Mouse (Mus musculus) limb, embryonic 13.5 days (tissue): Measurements from ENCODE around the gene D930020B18Rik. TPM values are rescaled to one million over a fixed set of nuclear protein-coding genes. Genes with fewer than 3 reads are reported as not detected.

ENCODE experiments used
- ATAC-seq: fragments of 200-750 bp; cut with Nextera tagmentation; 2 replicates; pipeline ENCODE4 v1.8.0; 2017; ENCODE audit warnings: low read depth, moderate number of reproducible peaks, moderate TSS enrichment; ENCODE audit not compliant: low FRiP score
- H3K27ac ChIP-seq: fragments of 300-500 bp; sonication (generic); 2 replicates; pipeline ENCODE4 v1.5.1; 2015; ENCODE audit warnings: inconsistent platforms, mild to moderate bottlenecking, moderate library complexity
- H3K27me3 ChIP-seq: fragments of 300-500 bp; sonication (generic); 2 replicates; pipeline ENCODE4 v1.6.1; 2015; ENCODE audit warnings: mild to moderate bottlenecking, inconsistent platforms
- H3K36me3 ChIP-seq: fragments of 300-500 bp; sonication (generic); 2 replicates; pipeline ENCODE4 v1.6.1; 2015; ENCODE audit warnings: inconsistent platforms, mild to moderate bottlenecking, moderate library complexity
- H3K4me1 ChIP-seq: fragments of 300-500 bp; sonication (generic); 2 replicates; pipeline ENCODE4 v1.6.1; 2015; ENCODE audit warnings: inconsistent platforms
- H3K4me2 ChIP-seq: fragments of 300-500 bp; sonication (generic); replicated peaks from 2 replicates; pipeline ENCODE4 v1.6.1; 2015; ENCODE audit warnings: inconsistent platforms, mild to moderate bottlenecking, moderate library complexity
- H3K4me3 ChIP-seq: fragments of 300-500 bp; sonication (generic); 2 replicates; pipeline ENCODE4 v1.5.1; 2015; ENCODE audit warnings: moderate library complexity, mild to moderate bottlenecking, inconsistent platforms
- H3K9ac ChIP-seq: fragments of 300-500 bp; sonication (generic); 2 replicates; pipeline ENCODE4 v1.6.1; 2015; ENCODE audit warnings: mild to moderate bottlenecking, inconsistent platforms
- H3K9me3 ChIP-seq: fragments of 300-500 bp; sonication (generic); 2 replicates; pipeline ENCODE4 v1.6.1; 2016; ENCODE audit warnings: inconsistent platforms
- WGBS: fragments of 180-500 bp; shearing (Covaris S2); methylation state at CpG from one replicate; pipeline ENCODE4 v1.1.7; 2015; 5-methylcytosine and 5-hydroxymethylcytosine counted together
- polyA plus RNA-seq: library from polyadenylated mRNA; unstranded; fragments of >200 nt; fragmentation: Nextera tagmentation; extraction: Ambion mirVana; gene quantifications from 2 replicates; pipeline ENCODE4 v1.2.1, GENCODE M21; 2015

The D930020B18Rik gene
- 1.2 TPM in 2 replicates for polyA plus RNA-seq

GRCm38 (mm10) chr10:121641272-121642053 is at the start of gene D930020B18Rik:
D930020B18Rik (plus strand) TSS chr10:121641588.
- Histone ChIP-seq H3K9me3 (no peaks in the 10 kb centered on the region), H3K4me2 (peak within 1 kb of the TSS; percentile 98), H3K36me3 (no peaks in the 10 kb centered on the region), H3K27me3 (peaks cover 13% of the 10 kb centered on the region), H3K9ac (peak within 1 kb of the TSS; percentile 63), H3K4me3 (peak within 1 kb of the TSS; percentile 62), H3K27ac (no peak within 1 kb of the TSS), H3K4me1 (peaks cover 18% of the 10 kb centered on the region)
- WGBS: under 1% methylated on average over 69 of the region's 69 CpGs
- peak; percentile 45; the same call in 1 of the 2 replicates for ATAC-seq

GRCm38 (mm10) chr10:121596580-121596979 is 44.8 kb upstream of the D930020B18Rik start:
- no peak for ATAC-seq
- Histone ChIP-seq H3K4me2 (no peak overlapping the region), H3K27me3 (no peaks in the 10 kb centered on the region), H3K4me3 (no peak overlapping the region), H3K4me1 (no peaks in the 10 kb centered on the region), H3K9me3 (no peaks in the 10 kb centered on the region), H3K36me3 (peaks cover 95% of the 10 kb centered on the region), H3K27ac (no peak overlapping the region), H3K9ac (no peak overlapping the region)
- WGBS: 93% methylated on average over 9 of the region's 9 CpGs

- WGBS: 72% methylated on average over 6 of the region's 6 CpGs
- no peaks in the 10 kb centered on the region for H3K27me3 ChIP-seq
These were observed 40.1 kb upstream of the D930020B18Rik start for GRCm38 (mm10) chr10:121601272-121601671.

GRCm38 (mm10) chr10:121603556-121603955 is 37.8 kb upstream of the D930020B18Rik start:
- Histone ChIP-seq H3K27ac (no peak overlapping the region), H3K9ac (no peak overlapping the region), H3K4me3 (no peak overlapping the region), H3K27me3 (no peaks in the 10 kb centered on the region), H3K9me3 (no peaks in the 10 kb centered on the region), H3K36me3 (peaks cover 99% of the 10 kb centered on the region), H3K4me2 (no peak overlapping the region), H3K4me1 (no peaks in the 10 kb centered on the region)
- ATAC-seq: no peak
- 84% methylated on average over 4 of the region's 4 CpGs for whole genome bisulfite sequencing

More at GRCm38 (mm10) chr10:121601272-121601671, 40.1 kb upstream of the D930020B18Rik start:
- H3K4me3 ChIP-seq: no peak overlapping the region
- H3K4me2 ChIP-seq: no peak overlapping the region
- H3K36me3 ChIP-seq: peaks cover 99% of the 10 kb centered on the region
- H3K4me1 ChIP-seq: no peaks in the 10 kb centered on the region
- H3K9me3 ChIP-seq: no peaks in the 10 kb centered on the region
- no peak overlapping the region for H3K9ac ChIP-seq
- ATAC-seq: peak; percentile 38; the same call in 1 of the 2 replicates
- H3K27ac ChIP-seq: no peak overlapping the region; the same call in 1 of the 2 replicates

GRCm38 (mm10) chr10:121604632-121605344 is 36.6 kb upstream of the D930020B18Rik start:
- Histone ChIP-seq H3K9me3 (no peaks in the 10 kb centered on the region), H3K9ac (no peak overlapping the region), H3K4me1 (no peaks in the 10 kb centered on the region), H3K4me2 (no peak overlapping the region), H3K27me3 (no peaks in the 10 kb centered on the region), H3K36me3 (peaks cover 97% of the 10 kb centered on the region), H3K27ac (no peak overlapping the region), H3K4me3 (no peak overlapping the region)
- no peak for ATAC-seq
- WGBS: 96% methylated on average over 13 of the region's 13 CpGs

- WGBS: 88% methylated on average over 10 of the region's 10 CpGs
These were observed 33.2 kb upstream of the D930020B18Rik start for GRCm38 (mm10) chr10:121608177-121608576.

GRCm38 (mm10) chr10:121611587-121611986 is 29.8 kb upstream of the D930020B18Rik start:
- Histone ChIP-seq H3K27me3 (no peaks in the 10 kb centered on the region), H3K4me3 (no peak overlapping the region), H3K4me2 (no peak overlapping the region), H3K9ac (no peak overlapping the region), H3K9me3 (no peaks in the 10 kb centered on the region), H3K4me1 (no peaks in the 10 kb centered on the region), H3K36me3 (peaks cover 91% of the 10 kb centered on the region), H3K27ac (no peak overlapping the region)
- ATAC-seq: no peak
- WGBS: 85% methylated on average over 10 of the region's 10 CpGs

More at GRCm38 (mm10) chr10:121608177-121608576, 33.2 kb upstream of the D930020B18Rik start:
- no peak for ATAC-seq
- Histone ChIP-seq H3K27me3 (no peaks in the 10 kb centered on the region), H3K4me2 (no peak overlapping the region), H3K4me3 (no peak overlapping the region), H3K9ac (no peak overlapping the region), H3K27ac (no peak overlapping the region), H3K9me3 (no peaks in the 10 kb centered on the region), H3K36me3 (peaks cover 93% of the 10 kb centered on the region), H3K4me1 (no peaks in the 10 kb centered on the region)

- 87% methylated on average over 6 of the region's 6 CpGs for WGBS
These were observed 28.9 kb upstream of the D930020B18Rik start for GRCm38 (mm10) chr10:121612448-121612847.

GRCm38 (mm10) chr10:121613570-121613969 is 27.8 kb upstream of the D930020B18Rik start:
- ATAC-seq: no peak
- Histone ChIP-seq H3K4me2 (no peak overlapping the region), H3K27ac (no peak overlapping the region), H3K9me3 (no peaks in the 10 kb centered on the region), H3K27me3 (no peaks in the 10 kb centered on the region), H3K4me3 (no peak overlapping the region), H3K36me3 (peaks cover 92% of the 10 kb centered on the region), H3K4me1 (no peaks in the 10 kb centered on the region), H3K9ac (no peak overlapping the region)
- 91% methylated on average over 13 of the region's 13 CpGs for WGBS

More at GRCm38 (mm10) chr10:121612448-121612847, 28.9 kb upstream of the D930020B18Rik start:
- no peak for ATAC-seq
- Histone ChIP-seq H3K4me2 (no peak overlapping the region), H3K36me3 (peaks cover 91% of the 10 kb centered on the region), H3K9ac (no peak overlapping the region), H3K27me3 (no peaks in the 10 kb centered on the region), H3K27ac (no peak overlapping the region), H3K4me1 (no peaks in the 10 kb centered on the region), H3K9me3 (no peaks in the 10 kb centered on the region), H3K4me3 (no peak overlapping the region)

- H3K36me3 ChIP-seq: peaks cover 92% of the 10 kb centered on the region
These were observed 26.1 kb upstream of the D930020B18Rik start for GRCm38 (mm10) chr10:121615146-121615870.

GRCm38 (mm10) chr10:121615935-121616334 is 25.5 kb upstream of the D930020B18Rik start:
- no peaks in the 10 kb centered on the region for H3K9me3 ChIP-seq
- H3K9ac ChIP-seq: no peak overlapping the region
- ATAC-seq: no peak
- H3K27me3 ChIP-seq: no peaks in the 10 kb centered on the region
- H3K4me2 ChIP-seq: no peak overlapping the region
- H3K27ac ChIP-seq: no peak overlapping the region
- no peaks in the 10 kb centered on the region for H3K4me1 ChIP-seq
- H3K4me3 ChIP-seq: no peak overlapping the region
- WGBS: 80% methylated on average over 7 of the region's 7 CpGs
- H3K36me3 ChIP-seq: peaks cover 92% of the 10 kb centered on the region

More at GRCm38 (mm10) chr10:121615146-121615870, 26.1 kb upstream of the D930020B18Rik start:
- Histone ChIP-seq H3K4me3 (no peak overlapping the region), H3K9me3 (no peaks in the 10 kb centered on the region), H3K27me3 (no peaks in the 10 kb centered on the region), H3K4me1 (no peaks in the 10 kb centered on the region), H3K4me2 (no peak overlapping the region), H3K9ac (no peak overlapping the region), H3K27ac (no peak overlapping the region)
- WGBS: 94% methylated on average over 13 of the region's 13 CpGs
- no peak for ATAC-seq
